Mouse (Mus musculus) small intestine, adult 2 months (tissue): Measurements from ENCODE around the gene Pyroxd2.

Source experiments
- CTCF ChIP-seq: fragments of 200-500 bp; IDR thresholded peaks from 2 replicates; pipeline ENCODE4 v1.5.1; 2012; ENCODE audit warnings: low read depth, mild to moderate bottlenecking, control low read depth, inconsistent platforms, low read length, moderate library complexity, mixed read lengths; ENCODE audit not compliant: insufficient replicate concordance, insufficient read length; ENCODE audit errors: extremely low read depth
- POLR2A ChIP-seq: fragments of 200-500 bp; IDR thresholded peaks from 2 replicates; pipeline ENCODE4 v1.6.1; 2012; ENCODE audit warnings: low read depth, mild to moderate bottlenecking, control low read depth, inconsistent platforms, low read length, moderate library complexity

DNA sequence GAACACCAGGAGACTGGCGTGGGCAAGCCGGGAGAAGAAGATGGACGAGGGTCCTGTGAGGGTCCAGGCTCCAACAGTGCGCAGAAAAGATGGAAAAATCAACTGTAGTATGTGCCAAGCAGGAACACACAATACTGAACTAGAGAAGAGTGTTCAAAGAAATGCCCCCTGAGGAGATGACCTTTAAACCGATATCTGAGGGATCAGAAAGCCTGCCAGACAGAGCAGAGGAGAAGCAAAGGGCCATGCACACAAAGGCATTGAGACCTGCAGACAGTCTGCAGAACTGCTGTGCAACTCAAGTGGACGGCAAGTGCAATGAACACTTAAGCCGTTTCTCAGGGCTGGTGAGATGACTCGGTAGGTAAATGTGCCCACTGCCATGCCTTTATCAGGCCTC, 14.8 kb upstream of the Pyroxd2 start:
- no peak for TF ChIP-seq CTCF
- no peak for TF ChIP-seq POLR2A
